Mouse (Mus musculus) lung, adult 18-20 months (tissue): Measurements from ENCODE around the gene Ppfia1.

Source experiments
- DNase-seq, 2 experiments: peaks; one replicate each; pipeline ENCODE4 v3.0.0; 2022; ENCODE audit warnings: mixed read lengths in 2 of 2

Ppfia1 gene

DNA sequence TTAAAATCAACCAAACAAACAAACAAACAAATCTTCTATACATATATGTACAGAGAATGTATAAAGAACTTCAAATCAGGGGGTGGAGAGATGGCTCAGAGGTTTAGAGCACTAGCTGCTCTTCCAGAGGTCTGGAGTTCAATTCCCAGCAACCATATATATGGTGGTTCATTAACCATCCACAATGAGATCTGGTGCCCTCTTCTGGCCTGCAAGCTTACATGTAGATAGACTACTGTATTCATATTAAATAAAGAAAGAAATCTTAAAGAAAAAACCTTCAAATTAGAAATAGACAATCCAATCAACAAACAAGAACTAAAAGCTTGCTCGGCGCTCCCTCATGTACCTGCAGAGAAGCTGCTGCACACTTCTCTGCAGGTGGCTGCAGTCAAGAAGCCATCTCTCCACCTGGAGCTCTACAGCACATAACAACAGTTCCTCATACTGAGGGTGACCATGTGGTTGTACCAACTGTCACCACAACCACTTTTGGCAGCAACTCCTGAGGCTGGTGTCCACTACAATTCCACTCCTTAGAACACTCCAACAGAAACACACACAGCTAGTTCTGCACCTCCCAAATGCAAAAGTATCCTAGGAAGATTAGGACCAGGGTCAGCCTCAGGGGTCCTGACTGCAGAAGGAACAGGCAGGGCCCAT lies 3.5 kb downstream of the Ppfia1 start:
- DNase-seq, result no peak

DNA sequence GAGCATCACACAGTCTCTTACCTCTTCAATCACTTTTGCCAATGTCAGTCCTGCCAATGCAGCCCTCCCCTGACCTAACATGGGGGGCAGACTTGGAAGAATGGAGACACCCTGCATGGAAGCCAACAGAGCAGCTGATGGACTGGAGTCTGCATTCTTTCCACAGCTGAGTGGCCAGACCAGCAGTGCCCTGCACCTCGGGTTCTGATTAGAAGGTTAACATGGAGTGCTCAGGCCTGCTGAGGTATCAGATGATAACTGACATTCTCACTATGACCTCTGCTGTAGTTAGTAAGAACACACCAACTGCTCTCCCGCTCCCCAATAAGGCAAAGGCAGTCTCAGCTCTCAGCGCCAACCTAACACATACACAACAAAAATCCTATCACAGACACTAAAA lies 8.3 kb downstream of the Ppfia1 start:
- no peak for DNase-seq

DNA sequence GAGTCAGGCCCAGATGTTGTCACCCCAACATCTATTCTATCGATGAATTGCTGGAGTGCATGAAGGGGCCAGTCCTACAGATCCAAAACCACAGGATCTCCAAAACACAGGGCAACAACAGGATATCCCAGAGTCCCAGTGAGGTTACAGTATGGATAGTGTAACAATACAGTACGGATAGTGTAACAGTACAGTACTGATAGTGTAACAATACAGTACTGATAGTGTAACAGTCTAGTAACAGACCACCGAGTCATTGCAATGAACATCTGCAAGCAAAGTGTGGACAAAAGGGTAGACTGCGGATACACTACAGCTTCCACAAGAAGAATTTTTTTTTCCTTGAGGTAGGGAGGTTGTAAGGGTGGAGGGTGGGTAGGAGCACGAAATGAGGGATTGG lies 12.2 kb downstream of the Ppfia1 start:
- no peak for DNase-seq

DNA sequence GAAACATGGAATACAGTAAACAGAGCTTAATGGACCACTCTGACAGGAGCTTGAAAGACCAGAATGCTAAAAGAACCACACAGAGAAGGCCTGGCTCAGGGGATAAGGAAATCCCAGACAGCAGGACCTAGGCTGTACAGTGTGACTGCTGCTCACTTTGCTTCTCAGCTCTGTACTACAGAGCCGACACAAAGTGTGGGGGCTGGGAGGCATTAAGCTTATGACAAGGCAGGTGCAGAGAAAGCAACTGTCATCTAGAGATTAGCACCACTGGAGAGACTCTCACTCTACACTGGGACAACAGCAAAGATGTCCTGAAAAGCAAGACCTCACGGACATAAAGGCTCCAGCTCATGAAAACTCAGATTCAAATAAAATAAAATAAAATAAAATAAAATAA lies 14.4 kb downstream of the Ppfia1 start:
- DNase-seq, result no peak

DNA sequence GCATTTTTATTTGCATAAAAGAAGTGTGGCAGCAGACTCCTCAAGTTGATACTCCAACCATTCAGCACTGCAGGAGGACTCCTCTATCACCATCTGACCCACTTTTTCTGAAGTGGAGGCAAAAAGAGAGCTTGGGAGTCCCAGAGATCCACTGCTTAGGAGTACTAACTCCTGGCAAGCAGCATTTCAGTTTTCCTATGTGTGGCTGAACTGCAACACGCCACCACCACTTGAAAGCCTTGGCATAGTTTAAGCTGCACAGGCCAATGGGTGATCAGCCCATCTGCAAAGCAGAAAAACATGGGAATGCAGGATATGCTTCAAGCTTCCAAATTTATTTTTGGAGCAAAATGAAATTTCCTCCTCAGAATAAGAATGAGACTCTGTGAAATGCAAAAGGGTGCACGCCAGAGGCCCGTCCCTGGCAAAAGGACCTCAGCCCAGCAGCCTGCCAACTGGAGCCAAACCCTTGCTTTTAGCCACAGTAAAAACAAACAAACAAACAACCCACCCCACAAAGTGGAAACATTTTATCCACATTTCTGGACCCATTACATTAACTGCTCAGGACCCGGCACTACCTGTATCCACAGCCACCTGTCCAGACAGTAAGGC lies 15.4 kb downstream of the Ppfia1 start:
- DNase-seq, result no peak

DNA sequence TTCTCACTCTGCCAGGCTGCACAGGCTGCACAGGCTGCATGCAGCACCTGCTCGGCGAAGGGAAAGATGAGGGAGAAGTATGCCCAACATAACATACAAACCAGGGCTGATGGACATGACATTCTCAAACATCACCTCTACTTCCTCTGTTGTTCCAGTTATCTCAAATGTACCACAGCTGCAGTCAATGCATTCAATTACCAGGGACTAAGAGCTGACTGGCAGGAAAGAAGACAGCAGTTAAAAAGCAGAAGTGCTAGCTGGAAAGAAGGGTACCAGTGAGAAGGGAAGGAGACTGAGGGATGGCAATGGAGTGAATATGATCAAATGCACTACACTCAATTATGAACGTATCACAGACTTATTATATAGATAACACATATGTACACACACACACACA lies 17.2 kb downstream of the Ppfia1 start:
- DNase-seq, result no peak

DNA sequence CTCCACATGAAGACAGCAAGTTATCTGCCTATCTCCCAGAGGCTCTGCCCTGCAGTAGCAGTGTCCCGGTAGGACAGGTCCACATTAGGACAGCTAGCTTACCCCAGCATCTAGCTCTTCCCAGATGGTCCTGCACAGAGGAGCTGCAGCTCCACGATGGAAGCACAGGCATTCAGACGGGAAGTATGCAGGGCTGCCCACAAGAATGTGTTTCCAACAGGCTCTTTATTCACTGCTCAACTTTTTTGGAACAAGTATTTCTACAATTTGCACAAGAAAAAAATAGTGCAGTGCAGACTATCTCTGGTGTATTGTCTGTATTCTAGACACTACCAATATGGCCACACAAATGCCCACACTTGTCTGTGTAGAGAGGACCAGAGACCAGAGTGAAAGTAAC lies 18.8 kb downstream of the Ppfia1 start:
- no peak for DNase-seq

DNA sequence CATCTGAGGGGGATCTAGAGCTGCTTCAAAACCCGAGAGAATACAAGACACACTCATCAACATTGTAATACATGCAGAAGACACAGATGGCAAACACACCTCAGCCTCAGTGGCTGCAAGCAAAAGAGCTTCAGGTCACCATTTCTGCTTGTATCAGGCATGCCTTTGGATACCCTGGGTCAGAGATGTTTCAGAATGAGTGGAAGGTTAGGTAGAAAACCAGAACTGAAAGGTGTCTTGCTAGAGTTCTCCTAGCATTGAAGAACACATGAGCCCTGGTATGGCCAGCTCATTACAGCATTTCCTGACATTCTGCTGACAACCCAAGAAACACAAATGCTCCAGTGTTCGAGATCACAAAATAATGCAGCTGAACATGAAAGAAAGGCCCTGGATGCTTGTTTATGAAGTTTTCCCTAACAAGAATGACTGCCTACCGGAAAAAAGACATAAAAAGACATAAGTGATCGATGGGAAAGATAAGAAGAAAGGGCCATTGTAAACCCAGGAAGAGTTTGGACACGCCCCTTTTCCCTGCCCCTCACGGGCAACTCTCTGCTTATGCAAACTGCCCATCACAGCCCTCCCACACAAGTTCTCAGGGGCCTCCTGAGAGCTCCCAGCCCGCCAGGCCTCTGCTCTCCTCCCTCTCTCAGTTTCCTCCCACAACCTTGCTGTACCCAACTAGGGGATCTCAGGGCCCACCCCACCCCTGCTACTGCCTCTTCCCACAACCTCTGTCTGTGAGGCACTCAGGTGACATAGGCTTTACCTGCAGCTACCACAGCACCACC lies 21.7 kb downstream of the Ppfia1 start:
- DNase-seq, result peak; percentile 16 to 17

DNA sequence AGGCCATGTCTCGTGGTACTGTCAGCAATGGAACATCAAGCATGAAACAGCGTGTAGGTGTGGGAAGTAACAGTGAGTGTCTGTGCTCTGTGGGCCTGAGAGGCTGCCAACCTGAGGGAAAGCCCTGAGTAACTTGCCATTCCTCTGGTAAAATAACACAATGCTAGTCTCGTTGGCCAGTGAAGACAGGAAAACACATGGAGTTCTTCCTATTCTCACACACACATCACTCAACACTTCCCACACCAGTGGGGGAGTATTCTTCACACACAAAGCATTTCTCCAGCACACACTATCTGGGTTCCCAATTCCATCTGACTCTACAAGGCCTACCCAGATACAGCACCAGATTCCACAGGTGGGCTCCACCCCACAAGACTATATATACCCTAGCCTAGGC lies 23.7 kb downstream of the Ppfia1 start:
- no peak for DNase-seq

DNA sequence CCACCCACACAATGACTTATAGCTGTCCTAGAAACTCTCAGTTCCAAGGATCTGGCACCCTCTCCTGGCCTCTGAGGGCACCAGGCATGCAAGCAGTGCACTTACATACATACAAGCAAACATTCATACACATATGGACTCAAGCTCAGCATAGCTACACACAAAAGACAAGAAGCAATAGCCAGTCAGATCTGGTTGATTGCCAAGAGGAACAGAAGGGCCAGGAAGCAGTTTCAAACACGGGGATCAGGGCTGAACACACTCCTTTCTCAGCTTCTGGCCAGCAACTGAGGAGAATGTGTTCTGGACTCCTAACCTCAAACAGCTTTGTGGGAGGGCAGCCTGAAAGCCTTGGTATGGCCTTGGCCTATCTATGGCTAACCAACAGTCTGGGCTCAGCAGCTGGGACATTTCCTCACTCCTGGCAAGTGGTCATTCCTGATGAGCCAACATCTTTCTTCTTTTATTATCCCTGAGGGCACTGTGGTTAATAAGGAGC lies 25.8 kb downstream of the Ppfia1 start:
- peak; percentile 12 to 14 for DNase-seq

DNA sequence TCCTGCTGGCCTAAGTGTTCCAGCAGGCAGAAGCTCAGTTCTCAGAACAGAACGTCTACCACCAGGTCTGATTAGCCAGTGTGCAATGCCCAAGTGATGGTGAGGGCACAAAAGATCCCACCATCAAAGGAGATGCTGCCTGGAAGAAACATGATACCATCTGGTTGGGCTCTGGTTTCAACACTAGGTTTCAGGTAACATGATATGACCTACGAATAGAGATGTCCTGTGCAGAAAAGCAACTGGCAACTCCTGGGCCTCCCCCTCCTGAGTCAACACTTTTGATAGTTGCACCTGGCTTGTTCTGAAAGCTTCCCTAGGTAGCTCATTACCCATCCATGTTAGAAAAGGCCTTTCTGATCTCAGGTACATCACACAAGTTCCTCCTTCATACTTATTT lies 26.9 kb downstream of the Ppfia1 start:
- no peak for DNase-seq

DNA sequence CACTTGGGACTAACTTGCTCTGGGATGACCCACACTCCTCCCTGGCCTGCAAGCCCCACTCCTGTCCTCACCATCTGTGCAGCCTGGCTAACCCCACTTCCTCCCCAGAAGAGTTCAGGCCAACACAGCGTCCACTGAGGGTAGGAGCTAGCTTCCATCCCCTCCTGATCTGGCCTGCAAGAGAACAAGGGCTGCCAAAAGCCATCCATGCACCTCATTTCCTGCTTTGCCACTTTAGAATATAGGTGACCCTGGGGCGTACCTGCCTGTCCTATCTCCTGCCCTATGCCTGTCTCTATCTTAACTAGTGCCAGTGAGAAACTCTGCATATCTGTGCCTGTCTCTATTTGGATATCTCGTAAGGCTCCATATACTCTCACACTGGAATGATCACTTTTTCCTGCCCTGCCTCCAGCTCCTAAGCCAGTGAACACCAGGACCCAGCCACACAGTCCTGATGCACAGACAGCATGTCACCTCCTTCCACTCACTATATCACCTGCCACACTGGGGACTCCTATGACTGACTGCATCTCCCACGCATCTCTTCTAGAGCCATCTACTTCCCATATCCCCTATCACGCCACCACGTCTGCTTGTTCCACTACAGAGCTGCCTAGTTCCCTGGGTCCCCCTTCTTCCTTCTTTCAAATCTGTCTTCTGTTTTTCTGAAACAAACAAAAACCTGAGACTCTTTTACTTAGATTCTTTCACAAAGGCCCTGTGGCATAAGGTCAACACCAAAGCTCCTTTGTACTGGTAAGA lies 28.9 kb downstream of the Ppfia1 start:
- DNase-seq, result no peak

DNA sequence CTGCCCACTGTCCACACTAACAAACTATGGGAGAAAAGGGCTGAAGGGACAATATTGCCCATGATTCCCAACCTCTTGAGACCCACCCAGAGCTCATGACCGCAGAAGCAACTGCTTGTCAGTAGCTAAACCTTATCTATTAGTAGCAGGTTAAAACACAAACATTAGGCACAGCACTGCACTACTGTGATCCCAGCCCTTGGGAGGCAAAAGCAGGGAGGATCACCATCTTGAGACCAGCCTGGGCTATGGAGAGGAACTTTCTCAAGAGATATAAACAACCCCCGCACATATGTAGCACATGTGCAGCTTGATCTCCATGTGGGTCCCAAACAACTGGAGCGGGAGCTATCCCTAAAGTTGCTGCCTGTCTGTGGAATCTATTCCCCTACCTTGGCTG lies 30.1 kb downstream of the Ppfia1 start:
- no peak for DNase-seq

DNA sequence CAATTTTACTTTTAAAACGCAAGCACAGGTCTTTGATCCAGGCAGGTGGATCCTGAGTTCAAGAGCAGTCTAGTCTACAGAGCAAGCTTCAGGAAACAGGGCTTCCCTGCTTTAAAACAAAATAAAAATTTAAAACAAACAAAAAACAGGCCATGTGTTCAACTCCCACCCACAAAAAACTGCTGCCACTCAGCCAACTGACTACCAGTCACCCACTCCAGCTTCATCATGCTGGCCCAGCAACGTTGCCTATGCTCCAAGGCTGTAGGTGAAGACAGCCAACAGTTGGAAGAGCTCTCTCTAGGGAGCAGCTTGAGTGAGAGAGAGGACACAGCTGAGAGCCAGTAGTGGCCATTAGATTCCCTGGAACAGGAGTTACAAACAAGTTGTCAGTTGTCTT lies 31.6 kb downstream of the Ppfia1 start:
- no peak for DNase-seq

DNA sequence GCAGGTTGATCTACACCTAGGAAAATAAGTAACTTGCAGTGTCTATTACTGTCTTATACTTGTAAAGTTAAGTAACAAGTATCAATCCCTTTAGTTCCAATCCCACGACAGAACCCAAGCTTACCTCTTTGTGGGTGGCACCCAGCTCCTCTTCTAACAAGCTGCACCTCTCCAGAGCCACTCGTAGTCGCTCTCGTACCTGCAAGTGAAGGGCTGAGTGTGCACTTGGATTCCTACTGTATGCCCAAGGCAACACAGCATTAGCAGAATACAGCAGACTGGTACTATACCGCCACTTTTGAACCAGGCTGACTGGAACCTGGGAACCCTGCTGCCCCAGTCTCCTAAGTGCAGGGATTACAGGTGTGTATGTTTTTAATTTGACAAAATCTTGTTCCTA lies 33.7 kb downstream of the Ppfia1 start:
- DNase-seq, result peak; percentile 53 to 61

DNA sequence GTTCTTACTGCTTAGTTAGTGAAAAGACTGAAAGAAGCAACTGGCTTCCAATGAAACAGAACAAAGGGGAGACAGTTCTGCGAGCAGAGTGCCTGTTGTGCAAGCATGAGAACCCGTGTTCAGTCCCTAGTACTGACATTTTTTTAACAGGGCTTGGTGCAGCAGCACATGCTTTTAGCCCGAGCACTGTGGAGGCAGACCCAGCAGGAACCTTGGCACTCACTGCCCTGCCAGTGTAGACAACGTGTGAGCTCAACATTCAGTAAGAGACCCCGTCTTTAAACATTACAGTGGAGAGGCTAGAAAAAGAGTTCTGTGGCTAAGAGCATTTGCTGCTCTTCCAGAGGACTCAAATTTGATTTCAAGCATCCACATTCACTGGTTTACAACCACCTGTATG lies 36.8 kb downstream of the Ppfia1 start:
- no peak for DNase-seq

DNA sequence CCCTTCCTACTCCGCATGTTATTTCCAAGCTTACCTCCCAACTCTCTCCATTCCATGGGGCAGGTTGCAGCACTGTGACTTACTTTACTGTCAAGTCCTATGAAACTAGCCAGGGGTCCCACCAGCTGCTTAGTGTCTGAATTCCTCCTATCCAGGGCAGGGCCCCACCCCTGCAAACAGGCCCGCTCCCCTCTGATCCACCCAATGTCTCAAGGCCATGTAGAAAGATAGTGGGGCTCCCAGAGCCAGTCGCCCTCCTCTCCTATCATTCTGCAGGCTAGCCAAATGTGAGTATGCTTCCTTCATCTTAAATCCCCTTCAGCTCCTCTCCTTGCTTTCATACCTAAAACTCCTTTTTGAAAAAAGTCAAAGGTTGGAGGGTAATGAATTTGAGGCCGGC lies 44.4 kb downstream of the Ppfia1 start:
- DNase-seq, result no peak

DNA sequence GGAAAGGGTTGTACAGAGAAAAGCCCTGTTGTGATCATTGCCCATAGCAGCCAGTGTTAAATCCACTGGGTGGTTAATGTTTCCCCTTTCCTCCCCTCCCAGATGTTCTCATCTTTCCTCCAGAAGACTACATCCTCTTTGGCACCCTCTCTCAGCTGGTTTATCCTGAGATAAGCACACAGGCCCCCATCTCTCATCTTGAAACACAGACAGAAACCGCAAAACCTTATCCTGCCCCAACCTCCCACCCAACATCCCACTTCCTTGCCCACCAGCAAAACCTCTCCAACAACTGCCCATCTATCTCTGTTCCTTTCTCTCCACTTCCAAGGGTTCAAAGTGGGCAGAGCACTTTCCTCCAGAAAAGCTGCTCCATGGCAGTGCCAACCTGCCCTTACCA lies 46.7 kb downstream of the Ppfia1 start:
- DNase-seq, result no peak

DNA sequence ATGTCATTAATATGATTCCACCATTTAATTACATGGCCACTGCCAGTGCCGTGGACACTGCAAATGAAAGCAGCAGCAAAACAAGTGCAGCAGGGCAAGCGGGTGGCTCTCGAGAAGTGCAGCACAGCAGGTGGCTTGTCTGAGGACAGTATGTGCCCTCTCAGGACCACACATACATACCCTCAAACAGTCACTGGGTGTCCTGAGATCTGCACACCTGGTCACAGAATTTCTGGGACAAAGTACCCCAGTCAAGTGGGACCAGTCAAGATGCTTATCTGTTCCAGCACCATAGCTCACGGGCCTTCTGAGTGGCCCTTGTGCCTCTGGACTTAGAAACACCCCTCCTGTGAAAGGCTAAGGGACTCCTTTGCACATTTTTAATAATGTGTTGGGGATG lies 49.6 kb downstream of the Ppfia1 start:
- peak in 1 of 2 experiments; percentile 8 for DNase-seq

DNA sequence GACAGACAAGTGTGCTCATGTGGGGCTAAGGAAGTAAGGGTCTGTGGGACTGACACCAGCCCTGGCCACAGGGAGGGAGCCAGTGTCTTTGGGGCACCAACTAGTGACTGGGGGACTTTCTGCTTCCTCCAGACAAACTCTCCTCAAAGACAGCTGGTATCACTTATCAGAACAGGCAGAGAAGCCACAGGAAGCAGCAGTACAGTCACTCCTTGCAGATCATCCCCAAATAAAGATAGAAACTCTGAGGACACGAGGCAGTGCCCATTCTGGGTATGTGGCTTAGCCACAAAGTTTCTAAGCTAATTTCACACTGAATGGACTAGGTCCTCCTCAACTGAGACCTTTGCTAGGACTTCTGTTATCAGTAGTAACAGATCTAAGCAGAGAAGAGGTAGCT lies 60.6 kb downstream of the Ppfia1 start:
- no peak for DNase-seq

DNA sequence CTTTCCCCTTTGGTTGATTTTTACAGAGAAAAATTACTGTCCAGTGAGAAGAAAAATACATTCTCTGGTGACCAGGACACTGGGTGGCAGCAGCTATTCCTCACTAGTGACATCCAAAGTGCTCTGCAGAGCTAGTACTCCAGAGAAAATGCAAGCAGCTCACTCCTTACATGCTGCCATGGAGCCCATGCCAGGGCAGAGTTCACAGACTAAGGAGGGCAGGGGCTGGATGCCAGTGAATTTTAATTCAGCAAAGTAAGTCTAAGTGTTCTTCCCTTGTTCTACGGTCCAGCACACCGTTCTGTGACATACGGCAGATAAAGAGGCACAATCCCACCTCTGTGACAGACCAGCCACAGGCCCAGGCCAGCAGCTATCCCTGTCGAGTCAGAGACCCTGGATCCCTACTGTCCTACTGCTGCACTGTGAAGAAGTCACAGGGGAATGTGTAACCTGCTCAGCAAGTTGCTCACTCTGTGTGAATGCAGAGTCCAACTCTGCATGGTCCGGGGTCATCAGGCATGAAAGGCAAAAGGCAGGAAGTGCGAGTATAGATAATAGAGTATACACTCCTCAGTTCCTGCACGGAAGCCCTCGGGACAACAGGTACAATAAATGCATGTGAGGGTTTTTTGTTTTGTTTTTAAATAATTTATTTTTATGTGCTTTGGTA lies 63.2 kb downstream of the Ppfia1 start:
- DNase-seq, result no peak

DNA sequence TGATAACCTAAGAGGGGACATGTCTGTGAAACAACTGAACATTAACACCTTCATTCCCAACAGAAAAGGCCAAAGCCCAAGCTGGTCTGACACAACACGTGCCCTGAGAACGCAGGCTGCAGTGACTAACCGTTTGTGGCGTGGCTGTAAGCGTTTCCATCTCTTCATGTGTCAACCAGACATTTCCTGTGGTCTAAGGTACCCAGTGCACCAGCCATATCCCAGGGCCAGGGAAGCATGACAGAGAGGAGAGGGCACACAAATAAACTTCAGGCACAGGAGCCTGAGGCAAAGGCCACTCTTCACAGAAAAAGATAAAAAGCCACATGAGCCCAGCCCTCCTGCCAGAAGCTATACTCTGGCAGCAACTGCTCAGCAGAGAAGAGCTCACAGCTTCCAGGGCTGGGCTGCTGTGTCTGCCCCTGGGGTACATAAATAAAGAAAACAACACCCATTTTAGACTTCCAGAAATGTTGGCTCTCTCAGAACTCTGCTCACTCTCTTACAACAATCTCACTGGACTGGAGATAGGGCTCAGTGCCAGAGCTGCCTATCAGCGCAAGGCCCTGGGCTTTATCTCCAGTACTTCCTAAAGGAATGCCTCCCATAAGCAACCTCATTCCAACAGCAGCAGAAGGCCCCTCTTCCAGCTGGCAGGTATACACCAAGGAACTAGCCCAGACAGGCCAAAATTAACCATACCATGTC lies 64.3 kb downstream of the Ppfia1 start:
- DNase-seq, result peak in 1 of 2 experiments; percentile 8
